Mouse (Mus musculus) liver, embryonic 14.5 days (tissue): ENCODE results near the gene Erp27.

Source experiments
- CTCF ChIP-seq: IDR thresholded peaks from 2 replicates; pipeline ENCODE4 v1.5.1; 2016; ENCODE audit warnings: antibody characterized with exemption, low read depth, control low read depth
- EP300 ChIP-seq: IDR thresholded peaks from 2 replicates; pipeline ENCODE4 v1.6.1; 2016; ENCODE audit warnings: antibody characterized with exemption, low read depth

DNA sequence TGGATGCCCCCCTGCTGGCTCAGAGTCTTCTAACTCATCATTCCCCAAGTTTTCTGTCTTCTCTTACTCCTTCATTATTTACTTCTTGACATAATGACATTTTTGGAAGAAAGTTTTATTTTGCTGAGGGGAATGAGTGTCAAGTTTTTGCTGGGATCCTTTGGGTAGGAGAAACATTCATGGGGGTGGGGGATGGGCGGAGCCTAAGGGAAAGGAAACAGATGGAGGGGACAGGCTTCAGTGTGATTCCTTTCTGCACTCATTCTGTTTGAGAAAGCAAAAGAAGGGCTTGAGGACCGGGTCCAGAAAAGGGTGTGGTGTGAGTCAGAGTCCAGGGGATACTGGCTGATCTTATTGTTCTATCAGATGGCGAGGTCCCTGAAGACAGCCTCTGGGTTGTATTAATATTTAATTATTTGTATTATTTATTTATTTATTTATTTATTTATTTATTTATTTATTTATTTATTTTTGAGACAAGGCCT lies 38.5 kb downstream of the Erp27 start:
- TF ChIP-seq CTCF (no peak), EP300 (no peak)
